Mouse (Mus musculus): Measurements from ENCODE around the gene Ksr2. TPM values are rescaled to one million over a fixed set of nuclear protein-coding genes. Genes with fewer than 3 reads are reported as not detected.

The Ksr2 gene
- polyA plus RNA-seq, 1 experiment from 2014 or later = 0.01 TPM

DNA sequence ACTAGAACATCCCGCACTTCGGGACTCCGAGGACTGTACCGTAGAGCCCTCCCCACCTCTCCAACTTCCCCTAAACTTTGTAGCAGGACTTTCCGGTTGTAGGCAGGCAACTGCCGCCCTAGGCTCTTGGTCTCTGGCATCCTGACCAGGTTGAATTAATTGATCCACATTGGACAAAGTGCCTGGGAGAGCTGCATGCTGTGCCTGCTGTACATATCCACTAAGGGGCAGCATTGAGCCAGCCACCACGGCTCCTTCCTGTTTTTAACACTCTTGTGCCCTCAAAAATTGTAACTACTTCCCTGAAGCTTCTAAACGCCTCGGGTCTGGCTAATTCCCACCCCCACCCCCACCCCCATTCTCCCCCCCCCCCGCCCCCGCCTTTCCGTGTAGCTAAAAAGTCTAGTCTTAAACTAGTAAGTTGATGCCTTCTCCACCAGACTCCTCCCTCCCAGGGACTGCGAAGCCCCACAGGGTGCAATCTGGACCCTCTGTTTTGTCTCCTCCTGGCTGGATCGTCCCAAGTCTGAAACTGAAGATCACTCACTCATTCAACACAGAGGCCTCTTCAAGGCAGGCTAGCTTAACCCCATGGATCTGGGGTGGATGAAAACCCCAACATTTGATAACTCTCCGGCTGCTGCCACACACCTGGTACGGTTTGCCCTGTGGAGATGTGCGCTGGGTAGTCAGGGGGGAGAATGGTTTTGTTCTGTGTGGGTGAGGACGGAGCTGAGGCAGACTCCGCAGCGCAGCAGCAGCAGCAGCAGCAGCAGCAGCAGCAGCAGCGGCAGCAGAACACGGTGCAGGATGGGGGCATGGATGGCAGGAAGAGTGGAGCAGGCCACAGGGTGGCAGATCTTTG, 95.9 kb downstream of the Ksr2 start:
- ATAC-seq (replicated peaks; ENCODE audit: low FRiP score) (no peak), DNase-seq (ENCODE audit: low spot score) (no peak)
- Histone ChIP-seq H3K9ac (ENCODE audit: low read depth, low read length) (no peak overlapping the region), H3K4me3 (ENCODE audit: low read depth, low read length) (no peak overlapping the region), H3K27me3 (replicated peaks; ENCODE audit: control insufficient read depth, insufficient read depth, low read length) (no peaks in the 10 kb centered on the region; the same call in 1 of the 2 replicates), H3K36me3 (ENCODE audit: control insufficient read depth, insufficient read depth, low read length) (no peaks in the 10 kb centered on the region), H3K4me1 (replicated peaks; ENCODE audit: control insufficient read depth, insufficient read depth, low read length) (no peaks in the 10 kb centered on the region; the same call in 1 of the 2 replicates), H3K4me2 (no peak overlapping the region), H3K9me3 (ENCODE audit: control insufficient read depth, low read length) (no peaks in the 10 kb centered on the region), H3K27ac (ENCODE audit: low read depth, low read length) (no peak overlapping the region)
- WGBS = 44% methylated on average over 22 of the region's 22 CpGs

DNA sequence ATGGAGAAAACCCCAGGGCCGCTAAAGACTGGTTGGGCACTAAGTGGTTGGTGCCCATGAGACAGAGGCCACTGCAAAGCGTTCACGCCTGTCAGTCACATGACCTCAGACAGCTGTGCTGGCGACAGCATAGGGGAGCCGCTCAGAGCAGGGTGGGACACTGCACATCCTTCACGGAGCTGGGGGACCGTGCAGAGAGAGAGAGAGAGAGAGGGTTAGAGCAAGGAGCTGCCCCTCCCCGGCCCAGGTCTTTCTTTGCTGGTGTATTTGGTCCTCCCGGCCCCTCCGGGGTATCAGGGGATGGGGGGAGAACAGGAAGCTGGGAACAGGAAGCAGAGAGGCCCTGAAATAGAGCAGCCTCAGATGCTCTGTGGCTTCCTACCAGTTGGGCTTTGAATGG, 97.1 kb downstream of the Ksr2 start:
- H3K36me3 ChIP-seq (ENCODE audit: control insufficient read depth, insufficient read depth, low read length) = no peaks in the 10 kb centered on the region
- no peak overlapping the region for H3K27ac ChIP-seq (ENCODE audit: low read depth, low read length)
- DNase-seq (ENCODE audit: low spot score) (no peak), ATAC-seq (replicated peaks; ENCODE audit: low FRiP score) (no peak)
- H3K4me2 ChIP-seq = no peak overlapping the region
- no peaks in the 10 kb centered on the region; the same call in 1 of the 2 replicates for H3K4me1 ChIP-seq (replicated peaks; ENCODE audit: control insufficient read depth, insufficient read depth, low read length)
- H3K9ac ChIP-seq (ENCODE audit: low read depth, low read length) = no peak overlapping the region
- H3K4me3 ChIP-seq (ENCODE audit: low read depth, low read length) = no peak overlapping the region
- H3K9me3 ChIP-seq (ENCODE audit: control insufficient read depth, low read length) = no peaks in the 10 kb centered on the region
- WGBS = 56% methylated on average over 10 of the region's 10 CpGs
- H3K27me3 ChIP-seq (replicated peaks; ENCODE audit: control insufficient read depth, insufficient read depth, low read length) = no peaks in the 10 kb centered on the region; the same call in 1 of the 2 replicates

DNA sequence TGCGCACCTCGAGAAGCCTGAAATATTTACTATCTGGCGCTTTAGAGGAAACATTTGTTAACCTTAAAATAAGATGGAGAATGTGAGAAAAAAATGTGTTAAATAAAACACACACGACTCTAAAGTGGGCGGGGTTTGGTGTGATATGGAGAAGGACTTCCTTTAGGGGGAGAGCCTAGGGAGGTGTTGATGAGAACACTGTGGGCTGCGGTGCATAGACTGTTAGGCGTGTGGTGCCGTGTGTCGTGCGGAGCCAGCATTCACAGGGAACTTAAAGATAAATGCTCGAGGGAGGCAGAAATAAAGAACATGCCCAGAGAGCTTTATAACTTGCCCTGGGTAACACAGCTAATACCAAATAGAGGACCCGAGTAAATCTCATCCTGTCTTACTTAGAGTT, 101.6 kb downstream of the Ksr2 start:
- no peak overlapping the region for H3K4me3 ChIP-seq (ENCODE audit: low read depth, low read length)
- no peak for ATAC-seq (replicated peaks; ENCODE audit: low FRiP score)
- H3K36me3 ChIP-seq (ENCODE audit: control insufficient read depth, insufficient read depth, low read length) = no peaks in the 10 kb centered on the region
- no peak overlapping the region for H3K9ac ChIP-seq (ENCODE audit: low read depth, low read length)
- no peaks in the 10 kb centered on the region for H3K4me1 ChIP-seq (replicated peaks; ENCODE audit: control insufficient read depth, insufficient read depth, low read length)
- DNase-seq (ENCODE audit: low spot score) = no peak
- H3K27me3 ChIP-seq (replicated peaks; ENCODE audit: control insufficient read depth, insufficient read depth, low read length) = no peaks in the 10 kb centered on the region
- H3K27ac ChIP-seq (ENCODE audit: low read depth, low read length) = no peak overlapping the region
- H3K9me3 ChIP-seq (ENCODE audit: control insufficient read depth, low read length) = no peaks in the 10 kb centered on the region
- WGBS = 77% methylated on average over 12 of the region's 12 CpGs
- H3K4me2 ChIP-seq = no peak overlapping the region

DNA sequence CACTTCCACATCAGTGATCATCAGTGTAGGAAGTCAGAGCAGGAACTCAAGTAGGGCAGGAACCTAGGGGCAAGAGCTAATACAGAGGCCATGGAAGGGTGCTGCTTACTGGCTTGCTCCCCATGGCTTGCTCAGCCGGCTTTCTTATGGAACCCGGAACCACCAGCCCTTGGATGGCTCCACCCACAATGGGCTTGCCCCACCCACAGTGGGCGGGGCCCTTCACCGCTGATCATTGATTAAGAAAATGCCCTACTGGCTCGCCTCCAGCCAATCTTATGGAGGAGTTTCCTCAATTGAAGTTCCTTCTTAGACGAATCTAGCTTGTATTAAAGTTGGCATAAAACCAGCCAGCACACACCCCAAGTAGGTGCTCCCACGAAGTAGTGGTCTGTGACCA, 102.1 kb downstream of the Ksr2 start:
- no peak for ATAC-seq (replicated peaks; ENCODE audit: low FRiP score)

GRCm38 (mm10) chr5:117516597-117516996, 102.8 kb downstream of the Ksr2 start:
- 5% methylated on average over 8 of the region's 8 CpGs for WGBS
- Histone ChIP-seq H3K4me2 (no peak overlapping the region), H3K4me1 (replicated peaks; ENCODE audit: control insufficient read depth, insufficient read depth, low read length) (no peaks in the 10 kb centered on the region), H3K9me3 (ENCODE audit: control insufficient read depth, low read length) (no peaks in the 10 kb centered on the region), H3K9ac (ENCODE audit: low read depth, low read length) (no peak overlapping the region), H3K36me3 (ENCODE audit: control insufficient read depth, insufficient read depth, low read length) (no peaks in the 10 kb centered on the region), H3K4me3 (ENCODE audit: low read depth, low read length) (no peak overlapping the region), H3K27me3 (replicated peaks; ENCODE audit: control insufficient read depth, insufficient read depth, low read length) (no peaks in the 10 kb centered on the region), H3K27ac (ENCODE audit: low read depth, low read length) (no peak overlapping the region)
- DNase-seq (ENCODE audit: low spot score) (no peak), ATAC-seq (replicated peaks; ENCODE audit: low FRiP score) (no peak)

More for the DNA sequence above, 102.1 kb downstream of the Ksr2 start:
- no peaks in the 10 kb centered on the region for H3K4me1 ChIP-seq (replicated peaks; ENCODE audit: control insufficient read depth, insufficient read depth, low read length)
- 63% methylated on average over 7 of the region's 7 CpGs for WGBS
- no peaks in the 10 kb centered on the region for H3K9me3 ChIP-seq (ENCODE audit: control insufficient read depth, low read length)
- no peaks in the 10 kb centered on the region for H3K27me3 ChIP-seq (replicated peaks; ENCODE audit: control insufficient read depth, insufficient read depth, low read length)
- H3K4me2 ChIP-seq = no peak overlapping the region
- H3K9ac ChIP-seq (ENCODE audit: low read depth, low read length) = no peak overlapping the region
- H3K27ac ChIP-seq (ENCODE audit: low read depth, low read length) = no peak overlapping the region
- H3K4me3 ChIP-seq (ENCODE audit: low read depth, low read length) = no peak overlapping the region
- no peaks in the 10 kb centered on the region for H3K36me3 ChIP-seq (ENCODE audit: control insufficient read depth, insufficient read depth, low read length)
- no peak for DNase-seq (ENCODE audit: low spot score)

DNA sequence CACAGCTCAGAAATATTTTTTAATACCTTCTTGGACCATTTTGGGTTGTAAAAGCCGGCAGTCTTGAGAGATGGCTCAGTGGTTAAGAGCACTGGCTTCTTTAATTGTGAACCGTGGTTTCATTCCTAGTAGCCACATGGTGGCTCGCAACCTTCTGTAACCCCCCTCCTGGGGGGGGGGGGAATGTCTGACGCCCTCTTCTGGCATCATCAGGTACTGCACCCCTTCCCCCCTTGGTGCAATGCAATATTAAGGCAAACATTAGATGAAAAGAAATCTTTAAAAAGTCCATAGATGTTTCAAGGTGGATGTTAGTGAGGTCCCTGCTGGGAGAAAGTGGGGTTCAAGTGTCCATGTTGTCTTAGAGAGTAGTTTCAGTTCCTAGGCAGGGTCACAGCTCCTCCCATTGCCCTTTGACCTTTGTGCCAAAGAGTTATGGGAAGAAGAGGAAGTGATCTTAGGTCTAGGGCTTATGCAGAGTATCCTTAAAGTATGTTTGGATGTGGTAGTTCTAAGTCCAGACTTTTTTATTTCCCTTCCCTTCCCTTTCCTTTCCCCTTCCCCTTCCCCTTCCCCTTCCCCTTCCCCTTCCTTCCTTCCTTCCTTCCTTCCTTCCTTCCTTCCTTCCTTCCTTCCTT, 106.2 kb downstream of the Ksr2 start:
- H3K27me3 ChIP-seq (replicated peaks; ENCODE audit: control insufficient read depth, insufficient read depth, low read length) = no peaks in the 10 kb centered on the region
- no peaks in the 10 kb centered on the region for H3K9me3 ChIP-seq (ENCODE audit: control insufficient read depth, low read length)
- no peak overlapping the region for H3K9ac ChIP-seq (ENCODE audit: low read depth, low read length)
- DNase-seq (ENCODE audit: low spot score) = no peak
- H3K4me1 ChIP-seq (replicated peaks; ENCODE audit: control insufficient read depth, insufficient read depth, low read length) = no peaks in the 10 kb centered on the region
- no peaks in the 10 kb centered on the region for H3K36me3 ChIP-seq (ENCODE audit: control insufficient read depth, insufficient read depth, low read length)
- 48% methylated on average over 4 of the region's 4 CpGs for WGBS
- no peak overlapping the region for H3K4me3 ChIP-seq (ENCODE audit: low read depth, low read length)
- no peak for ATAC-seq (replicated peaks; ENCODE audit: low FRiP score)
- H3K4me2 ChIP-seq = no peak overlapping the region
- no peak overlapping the region for H3K27ac ChIP-seq (ENCODE audit: low read depth, low read length)

DNA sequence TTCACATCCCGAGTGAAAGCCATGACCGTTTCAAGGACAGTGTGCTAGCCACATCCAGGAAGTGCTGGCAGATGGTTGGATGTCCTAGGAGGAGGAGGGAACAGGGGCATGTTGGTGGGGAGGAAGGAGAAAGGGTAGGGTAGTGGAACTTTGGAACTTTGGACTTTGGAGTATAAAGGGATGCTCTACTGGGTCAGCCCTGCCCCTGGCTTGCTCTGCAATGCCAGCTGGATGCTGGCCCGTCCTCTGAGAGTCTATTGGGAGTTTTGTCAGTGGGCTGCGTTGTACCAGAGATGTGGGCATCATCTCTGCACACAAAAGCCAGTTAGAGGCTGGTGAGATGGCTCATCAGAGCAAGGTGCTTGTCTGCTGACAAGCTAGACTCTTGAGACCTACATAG, 107.4 kb downstream of the Ksr2 start:
- no peak overlapping the region for H3K9ac ChIP-seq (ENCODE audit: low read depth, low read length)
- H3K36me3 ChIP-seq (ENCODE audit: control insufficient read depth, insufficient read depth, low read length) = no peaks in the 10 kb centered on the region
- no peaks in the 10 kb centered on the region for H3K27me3 ChIP-seq (replicated peaks; ENCODE audit: control insufficient read depth, insufficient read depth, low read length)
- no peak overlapping the region for H3K4me3 ChIP-seq (ENCODE audit: low read depth, low read length)
- ATAC-seq (replicated peaks; ENCODE audit: low FRiP score) = no peak
- DNase-seq (ENCODE audit: low spot score) = no peak
- no peaks in the 10 kb centered on the region for H3K4me1 ChIP-seq (replicated peaks; ENCODE audit: control insufficient read depth, insufficient read depth, low read length)
- H3K4me2 ChIP-seq = no peak overlapping the region
- 64% methylated on average over 4 of the region's 4 CpGs for WGBS
- H3K9me3 ChIP-seq (ENCODE audit: control insufficient read depth, low read length) = no peaks in the 10 kb centered on the region
- no peak overlapping the region for H3K27ac ChIP-seq (ENCODE audit: low read depth, low read length)

GRCm38 (mm10) chr5:117521701-117522100, 107.9 kb downstream of the Ksr2 start:
- no peak overlapping the region for H3K9ac ChIP-seq (ENCODE audit: low read depth, low read length)
- DNase-seq (ENCODE audit: low spot score) (no peak), ATAC-seq (replicated peaks; ENCODE audit: low FRiP score) (no peak)
- 86% methylated on average over 4 of the region's 4 CpGs for WGBS
- H3K27me3 ChIP-seq (replicated peaks; ENCODE audit: control insufficient read depth, insufficient read depth, low read length) = no peaks in the 10 kb centered on the region
- no peak overlapping the region for H3K4me3 ChIP-seq (ENCODE audit: low read depth, low read length)
- no peaks in the 10 kb centered on the region for H3K36me3 ChIP-seq (ENCODE audit: control insufficient read depth, insufficient read depth, low read length)
- H3K4me2 ChIP-seq = no peak overlapping the region
- no peaks in the 10 kb centered on the region for H3K4me1 ChIP-seq (replicated peaks; ENCODE audit: control insufficient read depth, insufficient read depth, low read length)
- no peaks in the 10 kb centered on the region for H3K9me3 ChIP-seq (ENCODE audit: control insufficient read depth, low read length)
- H3K27ac ChIP-seq (ENCODE audit: low read depth, low read length) = no peak overlapping the region

- Histone ChIP-seq H3K4me2 (no peak overlapping the region), H3K27me3 (replicated peaks; ENCODE audit: control insufficient read depth, insufficient read depth, low read length) (no peaks in the 10 kb centered on the region), H3K9me3 (ENCODE audit: control insufficient read depth, low read length) (no peaks in the 10 kb centered on the region), H3K4me1 (replicated peaks; ENCODE audit: control insufficient read depth, insufficient read depth, low read length) (no peaks in the 10 kb centered on the region), H3K36me3 (ENCODE audit: control insufficient read depth, insufficient read depth, low read length) (no peaks in the 10 kb centered on the region), H3K9ac (ENCODE audit: low read depth, low read length) (no peak overlapping the region), H3K27ac (ENCODE audit: low read depth, low read length) (no peak overlapping the region), H3K4me3 (ENCODE audit: low read depth, low read length) (no peak overlapping the region)
- WGBS = 56% methylated on average over 4 of the region's 4 CpGs
- DNase-seq (ENCODE audit: low spot score) (no peak), ATAC-seq (replicated peaks; ENCODE audit: low FRiP score) (no peak)
Measured at GRCm38 (mm10) chr5:117522471-117522870, 108.7 kb downstream of the Ksr2 start.
